Mouse (Mus musculus) olfactory bulb, adult 2 months (tissue): ENCODE data around the gene Dpp6. TPM values are rescaled to one million over a fixed set of nuclear protein-coding genes. Genes with fewer than 3 reads are reported as not detected.

Experiments
- H3K27ac ChIP-seq: fragments of 200-500 bp; 2 replicates; pipeline ENCODE4 v1.5.1; 2012; ENCODE audit warnings: low read depth, low read length; ENCODE audit not compliant: insufficient read depth
- H3K4me1 ChIP-seq: fragments of 200-500 bp; 2 replicates; pipeline ENCODE4 v1.6.1; 2012; ENCODE audit warnings: low read length; ENCODE audit not compliant: control insufficient read depth, insufficient read depth
- H3K4me3 ChIP-seq: fragments of 200-500 bp; 2 replicates; pipeline ENCODE4 v1.5.1; 2012; ENCODE audit warnings: mild to moderate bottlenecking, low read depth, low read length, moderate library complexity; ENCODE audit not compliant: insufficient read depth
- CTCF ChIP-seq: fragments of 200-500 bp; IDR thresholded peaks from 2 replicates; pipeline ENCODE4 v1.5.1; 2012; ENCODE audit warnings: low read depth, mild to moderate bottlenecking, low read length, moderate library complexity; ENCODE audit not compliant: insufficient read depth
- POLR2A ChIP-seq: fragments of 200-500 bp; IDR thresholded peaks from 2 replicates; pipeline ENCODE4 v1.6.1; 2012; ENCODE audit warnings: mild to moderate bottlenecking, low read depth, low read length, moderate library complexity; ENCODE audit not compliant: insufficient read depth
- WGBS: fragments of 180-500 bp; shearing (Covaris S2); methylation state at CpG from one replicate; pipeline ENCODE4 v1.1.7; 2018; 5-methylcytosine and 5-hydroxymethylcytosine counted together
- polyA plus RNA-seq: library from polyadenylated mRNA; stranded (reverse); fragments of >200 nt; gene quantifications from 2 replicates; pipeline ENCODE4 v1.2.4, GENCODE M21; 2012; ENCODE audit warnings: low replicate concordance; ENCODE audit not compliant: missing spikeins, insufficient read depth, insufficient read length

Dpp6 gene
- polyA plus RNA-seq, 1 experiment = not detected

GRCm38 (mm10) chr5:27615769-27616168 lies 798.8 kb downstream of the Dpp6 start:
- no peak overlapping the region for H3K4me3 ChIP-seq
- peaks cover 3% of the 10 kb centered on the region for H3K4me1 ChIP-seq
- TF ChIP-seq POLR2A = no peak
- 26% methylated on average over 7 of the region's 7 CpGs for WGBS
- H3K27ac ChIP-seq = no peak overlapping the region

GRCm38 (mm10) chr5:27621811-27622210 lies 804.8 kb downstream of the Dpp6 start:
- no peak overlapping the region for H3K4me3 ChIP-seq

GRCm38 (mm10) chr5:27623876-27624275 lies 806.9 kb downstream of the Dpp6 start:
- 80% methylated on average over 1 of the region's 1 CpGs for WGBS
- Histone ChIP-seq H3K4me3 (no peak overlapping the region), H3K4me1 (no peaks in the 10 kb centered on the region), H3K27ac (no peak overlapping the region)
- no peak for TF ChIP-seq POLR2A
- no peak for TF ChIP-seq CTCF

More at GRCm38 (mm10) chr5:27621811-27622210, 804.8 kb downstream of the Dpp6 start:
- no peaks in the 10 kb centered on the region for H3K4me1 ChIP-seq
- no peak for TF ChIP-seq CTCF
- TF ChIP-seq POLR2A = no peak
- peak overlapping the region; percentile 29; the same call in 1 of the 2 replicates for H3K27ac ChIP-seq

DNA sequence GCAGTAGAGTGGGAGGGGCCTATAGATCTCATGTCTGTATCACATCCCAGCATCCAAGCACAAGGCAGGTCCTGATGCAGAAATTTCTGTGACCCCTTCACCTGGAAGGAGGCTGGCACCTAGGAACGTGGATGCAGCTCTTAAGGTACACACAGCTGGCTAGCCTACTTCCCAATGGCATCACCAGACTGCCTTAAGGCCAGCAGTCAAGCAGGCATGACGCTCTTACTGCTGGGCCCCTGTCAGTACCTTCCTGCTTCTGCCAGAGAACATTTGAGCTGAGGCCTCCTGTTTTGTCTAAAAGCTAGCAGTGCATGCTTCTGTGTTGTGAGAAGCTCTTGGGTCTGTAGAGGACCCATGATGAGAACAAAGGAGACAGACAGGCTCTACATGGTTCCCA lies 815.1 kb downstream of the Dpp6 start:
- no peak for TF ChIP-seq CTCF
- TF ChIP-seq POLR2A = no peak
- 83% methylated on average over 2 of the region's 2 CpGs for WGBS
- Histone ChIP-seq H3K27ac (no peak overlapping the region), H3K4me1 (no peaks in the 10 kb centered on the region), H3K4me3 (no peak overlapping the region)

DNA sequence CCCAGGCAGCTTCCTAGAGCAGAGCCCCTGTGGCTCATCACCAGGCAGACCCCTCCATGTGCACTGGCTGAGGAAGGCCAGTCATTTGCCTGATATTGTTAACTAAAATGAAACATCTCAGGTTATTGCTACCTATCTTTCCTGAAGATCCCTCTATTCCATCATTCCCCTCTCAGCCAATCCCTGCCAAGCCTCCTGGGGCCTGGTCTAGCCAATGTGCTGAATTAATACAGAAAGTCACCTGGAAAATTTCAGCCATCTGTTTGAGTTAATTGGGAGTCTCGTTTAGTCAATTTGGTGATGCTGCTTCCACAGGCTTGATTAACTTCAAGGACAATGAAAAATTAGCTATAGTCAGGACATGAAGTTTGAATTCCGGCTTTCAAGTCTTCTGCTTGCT lies 818.9 kb downstream of the Dpp6 start:
- H3K27ac ChIP-seq = no peak overlapping the region
- TF ChIP-seq CTCF (no peak), POLR2A (no peak)
- no peaks in the 10 kb centered on the region for H3K4me1 ChIP-seq
- WGBS = 60% methylated on average over 2 of the region's 2 CpGs
- H3K4me3 ChIP-seq = no peak overlapping the region

DNA sequence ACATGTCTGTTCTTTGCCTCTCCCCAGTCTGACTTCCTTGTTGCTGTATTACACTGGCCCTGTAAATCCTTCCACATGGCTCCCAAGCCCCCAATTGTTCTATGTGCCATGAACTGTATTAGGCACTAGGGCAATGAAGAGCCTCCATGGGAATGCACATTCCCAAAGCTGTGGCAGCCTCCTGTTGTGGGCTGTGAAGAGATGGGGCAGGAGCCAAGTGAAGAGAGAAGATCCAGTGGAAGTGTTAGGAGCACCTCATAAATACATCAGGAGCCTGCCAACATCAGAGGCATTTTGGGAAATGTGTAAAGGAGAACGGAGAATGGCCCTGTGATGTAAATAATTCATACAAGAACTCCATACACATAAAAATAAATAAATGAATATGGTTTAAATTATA lies 824.9 kb downstream of the Dpp6 start:
- Histone ChIP-seq H3K27ac (no peak overlapping the region), H3K4me3 (no peak overlapping the region), H3K4me1 (no peaks in the 10 kb centered on the region)
- 90% methylated on average over 1 of the region's 1 CpGs for WGBS
- no peak for TF ChIP-seq POLR2A
- no peak for TF ChIP-seq CTCF

DNA sequence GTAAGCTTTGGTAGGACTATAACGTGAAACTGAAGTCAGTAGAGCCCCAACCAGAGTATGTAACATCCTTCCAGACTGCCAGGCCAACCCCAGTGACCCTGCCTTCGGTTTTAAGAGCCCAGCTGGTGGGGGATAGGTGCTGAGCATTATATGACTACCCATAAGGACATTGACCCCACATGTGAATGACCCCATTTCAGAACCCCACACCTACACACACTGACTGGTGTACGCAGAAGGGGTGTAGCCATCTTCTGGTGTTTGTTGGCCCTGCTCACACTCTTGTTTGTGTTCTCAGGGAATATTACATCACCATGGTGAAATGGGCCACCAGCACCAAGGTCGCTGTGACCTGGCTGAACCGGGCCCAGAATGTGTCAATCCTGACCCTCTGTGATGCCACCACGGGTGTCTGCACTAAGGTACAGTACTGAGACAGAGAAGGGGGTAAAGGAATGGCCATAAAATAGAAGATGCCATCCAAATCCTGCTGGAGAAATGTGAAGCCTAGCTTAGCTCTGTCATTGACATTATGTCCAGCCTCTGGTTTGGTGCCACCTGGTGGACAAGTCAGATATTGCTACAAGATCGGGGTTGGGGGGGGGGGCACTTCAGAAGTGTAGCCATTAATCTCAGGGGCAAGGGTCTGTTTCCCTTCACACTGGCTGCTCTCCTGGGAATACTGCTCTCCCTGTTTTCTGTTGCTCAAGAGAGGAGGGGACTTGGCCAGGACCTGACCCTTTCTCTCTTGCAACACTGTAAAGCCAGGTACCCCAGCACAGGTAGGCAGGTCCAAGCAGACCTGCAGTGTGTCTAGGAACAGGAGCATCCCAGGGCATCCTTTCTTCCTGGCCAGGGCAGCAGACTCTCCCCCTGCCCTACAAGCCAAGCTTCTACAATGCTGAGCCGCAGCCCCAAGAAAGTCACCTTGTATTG lies 835.1 kb downstream of the Dpp6 start:
- Histone ChIP-seq H3K4me3 (no peak overlapping the region), H3K27ac (no peak overlapping the region; the same call in 1 of the 2 replicates), H3K4me1 (peaks cover 2% of the 10 kb centered on the region; the same call in 1 of the 2 replicates)
- 59% methylated on average over 8 of the region's 8 CpGs for WGBS
- peak; percentile 23; the same call in 1 of the 2 replicates for TF ChIP-seq CTCF
- no peak for TF ChIP-seq POLR2A

DNA sequence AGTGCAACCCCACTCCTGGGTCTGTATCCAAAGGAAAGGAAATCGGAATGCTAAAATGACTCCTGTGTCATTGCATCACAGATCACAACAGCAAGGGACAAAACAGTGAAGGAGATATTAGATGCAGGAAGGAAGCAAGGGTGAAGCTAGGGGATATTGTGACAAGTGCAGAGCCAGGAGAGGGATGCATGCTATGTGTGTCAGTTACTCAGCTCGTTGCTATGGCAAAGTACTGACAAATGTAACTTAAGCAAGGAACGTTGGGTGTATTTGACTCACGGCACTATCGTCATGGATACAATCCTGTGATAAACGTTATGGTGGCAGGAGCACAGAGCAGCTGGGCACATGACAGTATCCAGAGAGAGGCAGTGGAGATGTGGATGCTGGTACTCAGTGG lies 839.1 kb downstream of the Dpp6 start:
- WGBS = 64% methylated on average over 6 of the region's 6 CpGs
- no peak for TF ChIP-seq POLR2A
- TF ChIP-seq CTCF = no peak
- H3K4me1 ChIP-seq = no peaks in the 10 kb centered on the region; the same call in 1 of the 2 replicates
- no peak overlapping the region for H3K4me3 ChIP-seq
- no peak overlapping the region for H3K27ac ChIP-seq

- WGBS = 66% methylated on average over 4 of the region's 4 CpGs
- no peaks in the 10 kb centered on the region for H3K4me1 ChIP-seq
- TF ChIP-seq POLR2A (no peak), CTCF (no peak)
- H3K27ac ChIP-seq = no peak overlapping the region
- H3K4me3 ChIP-seq = no peak overlapping the region
These were observed 840.7 kb downstream of the Dpp6 start for GRCm38 (mm10) chr5:27657672-27658071.
